13 mouse cellular contexts compared by ENCODE assay signal in genomic region chr11:117751544-117751943, GRCm38 (mm10). TPM values are rescaled to one million over a fixed set of nuclear protein-coding genes. Genes with fewer than 3 reads are reported as not detected.
"Had no signal": no experiment of that assay in that cellular context is flagged by ENCODE, and none has a peak within 500 bp of the region (broad histone marks: within the 10 kb centered on the region; RNA-seq: fewer than 3 reads in every experiment).

No protein-coding gene starts in this region.

- H3K9ac ChIP-seq: hindbrain, embryonic 15.5 days; liver, embryonic 15.5 days; neural tube, embryonic 12.5 days had no signal

- H3K4me2 ChIP-seq: hindbrain, embryonic 15.5 days; liver, embryonic 11.5 days; liver, embryonic 15.5 days; neural tube, embryonic 12.5 days had no signal

- DNase-seq: lung, adult 2 months; lung, postnatal 36 days; midbrain, embryonic 14.5 days; retina, postnatal 1 day; right cerebral cortex, postnatal 14 days; thymus, postnatal 36 days had no signal

- H3K4me1 ChIP-seq: hindbrain, embryonic 15.5 days; limb, embryonic 10.5 days; liver, embryonic 15.5 days; neural tube, embryonic 12.5 days had no signal

- H3K4me3 ChIP-seq: hindbrain, embryonic 15.5 days; limb, embryonic 10.5 days; liver, embryonic 15.5 days; neural tube, embryonic 12.5 days had no signal

- H3K27ac ChIP-seq: hindbrain, embryonic 15.5 days; limb, embryonic 10.5 days; liver, embryonic 15.5 days; neural tube, embryonic 12.5 days had no signal

- ATAC-seq: intestine, embryonic 16.5 days; lung, postnatal 0 days had no signal

- H3K9me3 ChIP-seq: hindbrain, embryonic 15.5 days; limb, embryonic 10.5 days; liver, embryonic 15.5 days; neural tube, embryonic 12.5 days had no signal

- H3K27me3 ChIP-seq: hindbrain, embryonic 15.5 days; liver, embryonic 15.5 days; neural tube, embryonic 12.5 days had no signal

RNA-seq across cellular contexts. Expression of gene 6030468B19Rik, which starts 45.9 kb away (rescaled TPM):
- polyA plus RNA-seq: hindbrain, embryonic 15.5 days; lung, postnatal 0 days; midbrain, embryonic 14.5 days had no signal

RNA-seq across cellular contexts. Expression of gene Gm20708, which starts 57.9 kb away (rescaled TPM):
- polyA plus RNA-seq: lung, adult 2 months; neural tube, embryonic 12.5 days had no signal
